Mouse (Mus musculus) liver, postnatal 0 days (tissue): ENCODE results near the gene Fam118b. TPM values are rescaled to one million over a fixed set of nuclear protein-coding genes. Genes with fewer than 3 reads are reported as not detected.

Experiments used
- ATAC-seq: fragments of 200-750 bp; cut with Nextera tagmentation; 2 replicates; pipeline ENCODE4 v1.8.0; 2017; ENCODE audit warnings: mild to moderate bottlenecking, moderate library complexity
- DNase-seq: peaks from one replicate; pipeline ENCODE4 v3.0.0-alpha.2; 2016
- H3K27ac ChIP-seq: fragments of 300-500 bp; sonication (generic); 2 replicates; pipeline ENCODE4 v1.5.1; 2014; ENCODE audit warnings: antibody characterized with exemption, moderate library complexity, mild to moderate bottlenecking, low read depth
- H3K27me3 ChIP-seq: fragments of 300-500 bp; sonication (generic); 2 replicates; pipeline ENCODE4 v1.6.1; 2014; ENCODE audit warnings: low read length, control low read depth, mixed read lengths; ENCODE audit not compliant: insufficient read depth
- H3K36me3 ChIP-seq: fragments of 300-500 bp; sonication (generic); replicated peaks from 2 replicates; pipeline ENCODE4 v1.6.1; 2014; ENCODE audit warnings: mild to moderate bottlenecking, control low read depth, low read length, moderate library complexity, mixed read lengths; ENCODE audit not compliant: insufficient read depth
- H3K4me1 ChIP-seq: fragments of 300-500 bp; sonication (generic); 2 replicates; pipeline ENCODE4 v1.6.1; 2014; ENCODE audit warnings: antibody characterized with exemption, mild to moderate bottlenecking, control low read depth; ENCODE audit not compliant: insufficient read depth
- H3K4me2 ChIP-seq: fragments of 300-500 bp; sonication (generic); 2 replicates; pipeline ENCODE4 v1.6.1; 2014; ENCODE audit warnings: low read depth, mild to moderate bottlenecking, low read length, moderate library complexity, mixed read lengths
- H3K4me3 ChIP-seq: fragments of 300-500 bp; sonication (generic); 2 replicates; pipeline ENCODE4 v1.5.1; 2014; ENCODE audit warnings: low read depth, low read length
- H3K9ac ChIP-seq: fragments of 300-500 bp; sonication (generic); replicated peaks from 2 replicates; pipeline ENCODE4 v1.6.1; 2014; ENCODE audit warnings: mild to moderate bottlenecking, moderate library complexity
- H3K9me3 ChIP-seq: fragments of 300-500 bp; sonication (generic); 2 replicates; pipeline ENCODE4 v1.6.1; 2016; ENCODE audit warnings: mild to moderate bottlenecking, control low read depth, low read length, mixed read lengths
- CTCF ChIP-seq: sonication (generic); IDR thresholded peaks from 2 replicates; pipeline ENCODE4 v1.5.1; 2016; ENCODE audit warnings: antibody characterized with exemption, low read depth
- EP300 ChIP-seq: IDR thresholded peaks from 2 replicates; pipeline ENCODE4 v1.6.1; 2016; ENCODE audit warnings: antibody characterized with exemption, low read depth, mild to moderate bottlenecking
- WGBS: fragments of 180-500 bp; shearing (Covaris S2); extraction: QIAGEN DNeasy Blood & Tissue Kit; methylation state at CpG from one replicate; pipeline ENCODE4 v1.1.7; 2014; ENCODE audit not compliant: insufficient replicate concordance; 5-methylcytosine and 5-hydroxymethylcytosine counted together
- polyA plus RNA-seq: library from polyadenylated mRNA; unstranded; fragments of >200 nt; fragmentation: Nextera tagmentation; extraction: Ambion mirVana; gene quantifications from 2 replicates; pipeline ENCODE4 v1.2.1, GENCODE M21; 2015

Gene Fam118b
- polyA plus RNA-seq, 1 experiment from 2014 or later, result 9.4 TPM

DNA sequence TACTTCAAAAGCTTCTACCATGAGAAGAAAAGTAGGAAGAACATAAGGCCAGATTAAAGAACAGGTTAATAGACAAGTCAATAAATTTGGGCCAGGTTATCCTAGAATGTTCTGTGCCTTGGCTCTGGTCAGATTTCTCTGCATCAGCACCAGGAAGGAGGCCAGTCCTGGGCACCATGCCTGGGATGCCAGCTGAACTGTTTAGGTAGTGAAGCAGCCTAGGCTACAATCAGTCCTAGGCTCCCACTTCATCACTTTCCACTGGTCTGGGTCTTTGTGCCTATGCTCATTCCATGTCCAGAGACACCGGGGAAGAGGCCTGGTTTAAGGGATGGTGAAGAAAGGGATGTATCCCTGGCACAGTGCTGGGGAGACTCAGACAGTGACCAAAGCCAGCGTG lies 63.2 kb downstream of the Fam118b start:
- H3K36me3 ChIP-seq, result peaks cover 48% of the 10 kb centered on the region
- no peak overlapping the region for H3K4me2 ChIP-seq
- H3K9ac ChIP-seq, result no peak overlapping the region
- no peak overlapping the region for H3K4me3 ChIP-seq
- H3K27me3 ChIP-seq, result no peaks in the 10 kb centered on the region
- peaks cover 12% of the 10 kb centered on the region for H3K4me1 ChIP-seq
- DNase-seq (no peak), ATAC-seq (no peak)
- TF ChIP-seq CTCF (no peak), EP300 (no peak)
- H3K9me3 ChIP-seq, result no peaks in the 10 kb centered on the region
- no peak overlapping the region for H3K27ac ChIP-seq
- 86% methylated on average over 2 of the region's 2 CpGs for WGBS

GRCm38 (mm10) chr9:35203536-35203935 lies 64.1 kb downstream of the Fam118b start:
- Histone ChIP-seq H3K27me3 (no peaks in the 10 kb centered on the region), H3K4me3 (no peak overlapping the region), H3K9me3 (no peaks in the 10 kb centered on the region), H3K4me1 (peaks cover 12% of the 10 kb centered on the region), H3K36me3 (peaks cover 40% of the 10 kb centered on the region), H3K27ac (no peak overlapping the region), H3K4me2 (no peak overlapping the region), H3K9ac (no peak overlapping the region)
- DNase-seq (no peak), ATAC-seq (no peak)
- WGBS, result 25% methylated on average over 3 of the region's 3 CpGs
- TF ChIP-seq EP300, result no peak

DNA sequence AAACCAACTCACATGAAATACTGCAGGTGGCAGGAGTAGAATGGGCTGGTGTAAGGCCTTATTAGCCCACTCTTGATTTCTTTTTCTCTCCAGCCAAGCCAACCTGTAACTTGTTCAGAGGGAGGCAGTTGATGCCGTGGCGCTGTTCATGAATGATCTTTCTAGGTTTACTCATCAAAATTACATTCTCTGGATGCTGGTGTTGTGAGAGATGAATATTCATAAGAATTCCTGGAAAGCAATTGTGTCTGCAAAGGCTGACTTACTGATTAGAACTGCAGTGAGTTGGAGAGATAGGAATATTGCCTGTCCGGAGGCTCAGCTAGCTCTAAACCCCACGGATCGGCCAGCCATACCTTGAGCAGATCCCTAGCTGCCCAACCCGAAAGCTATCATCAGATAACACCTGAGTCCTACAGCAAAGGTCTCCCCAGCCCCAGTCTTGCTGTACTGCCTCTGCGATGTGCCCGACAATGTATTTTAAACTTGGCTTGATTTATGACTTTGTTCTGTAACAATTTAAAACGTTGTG lies 67.0 kb downstream of the Fam118b start:
- Histone ChIP-seq H3K27ac (peak overlapping the region; percentile 94; the same call in 1 of the 2 replicates), H3K27me3 (no peaks in the 10 kb centered on the region), H3K9me3 (no peaks in the 10 kb centered on the region), H3K9ac (peak overlapping the region; percentile 84), H3K4me2 (peak overlapping the region; percentile 86), H3K4me1 (peaks cover 16% of the 10 kb centered on the region), H3K36me3 (peaks cover 13% of the 10 kb centered on the region), H3K4me3 (peak overlapping the region; percentile 72)
- no peak for DNase-seq
- WGBS, result 35% methylated on average over 9 of the region's 9 CpGs
- no peak for ATAC-seq
- TF ChIP-seq EP300, result peak; percentile 18; the same call in 1 of the 2 replicates
- TF ChIP-seq CTCF, result no peak

DNA sequence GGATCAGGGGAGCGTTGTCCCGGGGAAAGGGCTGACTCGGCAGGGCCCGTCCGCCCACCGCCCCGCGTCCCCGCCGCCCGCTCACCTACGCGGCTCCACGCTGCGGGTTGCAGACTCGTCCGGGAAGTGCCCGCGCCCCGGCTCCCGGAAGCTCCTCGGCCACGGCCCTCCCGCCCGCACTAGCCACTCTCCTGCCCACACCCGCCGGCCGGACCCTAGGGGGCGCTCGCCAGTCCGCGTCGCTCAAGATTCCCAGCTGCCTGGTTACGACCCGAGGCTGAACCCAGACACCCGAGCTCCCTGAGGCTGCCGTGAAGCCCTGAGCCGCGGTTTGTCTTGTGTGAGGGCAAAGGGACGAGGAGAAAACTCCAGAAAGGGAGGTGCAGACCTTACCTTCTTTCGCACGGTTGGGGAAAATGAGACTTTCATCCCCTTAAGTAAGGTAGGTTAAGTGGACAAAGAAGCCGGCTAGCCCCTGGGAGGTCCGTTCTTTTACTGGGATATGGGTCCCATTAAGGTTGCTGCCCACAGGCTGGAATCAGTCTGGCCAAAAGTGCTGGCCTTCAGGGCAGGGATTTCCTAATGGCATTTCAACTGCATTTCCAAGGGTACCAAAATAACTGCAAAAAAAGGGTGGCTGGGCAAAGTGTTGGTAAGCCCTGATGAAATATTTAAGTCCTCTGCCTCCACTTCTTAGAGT lies 67.7 kb downstream of the Fam118b start, which contains the start of the genes Srpr and Tirap:
Srpr (plus strand) TSS at position 404 of the 700 bp plus-strand sequence.
Tirap (minus strand) TSS at position 520 of the 700 bp plus-strand sequence.
- under 1% methylated on average over 44 of the region's 44 CpGs for WGBS
- peak within 1 kb of the TSS; percentile 86 for H3K4me2 ChIP-seq
- H3K4me3 ChIP-seq, result peak within 1 kb of the TSS; percentile 72
- H3K27me3 ChIP-seq, result no peaks in the 10 kb centered on the region
- ATAC-seq, result peak; percentile 90
- peaks cover 18% of the 10 kb centered on the region for H3K4me1 ChIP-seq
- peaks cover 7% of the 10 kb centered on the region for H3K36me3 ChIP-seq
- no peaks in the 10 kb centered on the region for H3K9me3 ChIP-seq
- peak; percentile 94 for DNase-seq
- no peak for TF ChIP-seq EP300
- TF ChIP-seq CTCF, result peak; percentile 97
- H3K9ac ChIP-seq, result peak within 1 kb of the TSS; percentile 84
- H3K27ac ChIP-seq, result peak within 1 kb of the TSS; percentile 94

GRCm38 (mm10) chr9:35198945-35199771 lies 68.4 kb downstream of the Fam118b start:
- DNase-seq (peak; percentile 21), ATAC-seq (peak; percentile 57)
- H3K27me3 ChIP-seq, result no peaks in the 10 kb centered on the region
- peak overlapping the region; percentile 94 for H3K27ac ChIP-seq
- WGBS, result 16% methylated on average over 18 of the region's 18 CpGs
- peak overlapping the region; percentile 84 for H3K9ac ChIP-seq
- TF ChIP-seq CTCF (no peak), EP300 (no peak)
- H3K4me2 ChIP-seq, result peak overlapping the region; percentile 86
- no peaks in the 10 kb centered on the region for H3K36me3 ChIP-seq
- peaks cover 18% of the 10 kb centered on the region for H3K4me1 ChIP-seq
- H3K9me3 ChIP-seq, result no peaks in the 10 kb centered on the region
- peak overlapping the region; percentile 72 for H3K4me3 ChIP-seq

GRCm38 (mm10) chr9:35198351-35198750 lies 69.3 kb downstream of the Fam118b start:
- H3K4me3 ChIP-seq, result peak overlapping the region; percentile 72
- peaks cover 18% of the 10 kb centered on the region for H3K4me1 ChIP-seq
- peak overlapping the region; percentile 94 for H3K27ac ChIP-seq
- DNase-seq, result no peak
- no peak for ATAC-seq
- WGBS, result 69% methylated on average over 10 of the region's 10 CpGs
- no peaks in the 10 kb centered on the region for H3K27me3 ChIP-seq
- H3K9me3 ChIP-seq, result no peaks in the 10 kb centered on the region
- H3K36me3 ChIP-seq, result no peaks in the 10 kb centered on the region
- peak overlapping the region; percentile 86 for H3K4me2 ChIP-seq
- peak overlapping the region; percentile 84 for H3K9ac ChIP-seq
- TF ChIP-seq CTCF, result no peak
- no peak for TF ChIP-seq EP300
